Mouse (Mus musculus) gastrocnemius, adult 18-20 months (tissue): ENCODE results near the gene Gm45234. TPM values are rescaled to one million over a fixed set of nuclear protein-coding genes. Genes with fewer than 3 reads are reported as not detected.

Experiments
- DNase-seq: peaks from one replicate; pipeline ENCODE4 v3.0.0; 2021; ENCODE audit warnings: low spot score
- total RNA-seq, 2 experiments: library from RNA; stranded (reverse); gene quantifications; 2 replicates each; pipeline ENCODE4 v1.2.3; 2021

Gm45234 gene
- total RNA-seq, 2 experiments from 2014 or later, result not detected

- no peak for DNase-seq
Measured at GRCm38 (mm10) chr6:124767920-124768703, 12.3 kb upstream of the Gm45234 start.

GRCm38 (mm10) chr6:124767536-124767919, 11.7 kb upstream of the Gm45234 start:
- DNase-seq, result no peak

- no peak for DNase-seq
Measured at GRCm38 (mm10) chr6:124765951-124766350, 10.1 kb upstream of the Gm45234 start.

- peak; percentile 90 for DNase-seq
Measured at GRCm38 (mm10) chr6:124759259-124759658, 3.4 kb upstream of the Gm45234 start.

GRCm38 (mm10) chr6:124758849-124759232, 3.0 kb upstream of the Gm45234 start:
- DNase-seq, result no peak

- peak; percentile 41 for DNase-seq
Measured at GRCm38 (mm10) chr6:124757909-124758848, 2.4 kb upstream of the Gm45234 start.

GRCm38 (mm10) chr6:124757351-124757880, 1.6 kb upstream of the Gm45234 start:
- no peak for DNase-seq

- DNase-seq, result peak; percentile 88
Measured at GRCm38 (mm10) chr6:124756652-124757350, 980 bp upstream of the Gm45234 start.

GRCm38 (mm10) chr6:124755306-124755705, 515 bp downstream of the Gm45234 start:
- DNase-seq, result no peak

- DNase-seq, result no peak
Measured at GRCm38 (mm10) chr6:124753861-124754260, 2.0 kb downstream of the Gm45234 start.

GRCm38 (mm10) chr6:124750405-124750804, 5.4 kb downstream of the Gm45234 start:
- DNase-seq, result no peak

- no peak for DNase-seq
Measured at GRCm38 (mm10) chr6:124746654-124747632, 8.9 kb downstream of the Gm45234 start.

- DNase-seq, result no peak
Measured at GRCm38 (mm10) chr6:124746296-124746605, 9.6 kb downstream of the Gm45234 start.

GRCm38 (mm10) chr6:124745490-124746295, 10.1 kb downstream of the Gm45234 start:
- DNase-seq, result peak; percentile 93

- DNase-seq, result no peak
Measured at GRCm38 (mm10) chr6:124744755-124745321, 11.0 kb downstream of the Gm45234 start.

- no peak for DNase-seq
Measured at GRCm38 (mm10) chr6:124743647-124744046, 12.2 kb downstream of the Gm45234 start.

- DNase-seq, result no peak
Measured at GRCm38 (mm10) chr6:124742839-124743514, 12.8 kb downstream of the Gm45234 start.

GRCm38 (mm10) chr6:124741842-124742241, 14.0 kb downstream of the Gm45234 start:
- no peak for DNase-seq
